Mouse (Mus musculus): ENCODE results near the gene Nrp2.

- TF ChIP-seq CTCF (IDR thresholded peaks at IDR 0.05; ENCODE audit: low read depth, low read length) (no peak), POLR2A (IDR thresholded peaks at IDR 0.05; ENCODE audit: insufficient read depth, low read length) (no peak)
These were observed 135.5 kb downstream of the Nrp2 start for GRCm38 (mm10) chr1:62838631-62839030.
